Mouse (Mus musculus): Measurements from ENCODE around the gene Bdh2.

GRCm38 (mm10) chr3:135285807-135286206, 4.8 kb downstream of the Bdh2 start:
- TF ChIP-seq POLR2A (IDR thresholded peaks at IDR 0.05; ENCODE audit: low read depth, low read length) (no peak), CTCF (IDR thresholded peaks at IDR 0.05; ENCODE audit: extremely low read depth, insufficient read depth, insufficient read length, insufficient replicate concordance) (no peak)
